Mouse (Mus musculus): ENCODE measurements at regions not wholly inside any gene's neighbourhood (a gene's known extent, or its start where the extent isn't known, plus 50 kb on each side); places are given as distances from the start of the nearest gene placed in this dataset.

DNA sequence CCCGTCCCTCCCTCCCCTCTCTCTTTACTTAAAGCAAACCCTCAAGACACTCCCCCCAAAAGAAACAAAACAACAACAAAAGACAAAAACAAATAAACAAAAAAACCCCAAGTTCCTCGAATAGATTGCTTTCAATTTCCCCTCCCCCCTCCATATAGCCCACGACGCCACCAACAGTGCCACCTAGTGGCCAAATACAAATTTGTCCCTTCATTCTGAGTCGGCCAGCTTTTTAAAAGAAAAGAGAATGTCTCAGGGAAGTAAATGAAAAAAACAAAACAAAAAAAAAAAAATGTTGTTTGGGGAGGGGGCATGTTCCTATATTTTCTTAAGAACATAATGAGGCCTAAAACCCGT lies 229.6 kb downstream of the Mtx2 start:
- CTCF ChIA-PET, result interaction anchor here (1.3 to 1.9 kb wide), 2 partner anchors 9 to 51 kb away, joined by 4 to 6 read pairs; no protein-coding TSS in a partner anchor
- TF ChIP-seq CTCF (IDR thresholded peaks at IDR 0.05), result peak; percentile 86
- POLR2A ChIA-PET, result interaction anchor here (0.6 kb wide), 1 partner anchor 43 kb away, joined by 3 read pairs; no protein-coding TSS in a partner anchor

DNA sequence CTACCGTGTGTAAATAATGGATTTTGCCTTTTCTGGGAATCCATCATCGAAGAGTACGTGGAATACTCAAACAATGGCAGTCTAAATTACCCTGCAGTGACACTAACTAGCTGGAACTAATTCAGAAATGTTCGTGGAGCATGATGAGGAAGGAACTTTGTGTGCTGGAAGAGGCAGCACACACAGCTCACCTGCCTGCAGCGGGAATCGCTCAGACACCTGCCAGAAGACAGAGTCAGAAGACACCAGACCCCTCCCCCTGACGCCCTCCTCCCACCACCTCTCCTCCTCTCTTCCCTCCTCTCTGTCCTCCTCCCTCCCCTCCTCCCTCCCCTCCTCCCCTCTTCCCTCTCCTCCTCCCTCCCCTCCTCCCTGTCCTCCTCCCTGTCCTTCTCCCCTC lies 235.4 kb downstream of the Mtx2 start:
- in situ Hi-C loops (cut with MboI; ENCODE audit: low pct_unique_long_range_greater_than_20kb), result no loop called here
- no peaks in the 10 kb centered on the region for H3K27me3 ChIP-seq
- no peak for DNase-seq (ENCODE audit: low read depth, low spot score)
- ChIA-PET POLR2A (no interaction called here), CTCF (no interaction called here)
- TF ChIP-seq CTCF (IDR thresholded peaks at IDR 0.05), result no peak
- ATAC-seq, result no peak

More for the DNA sequence above, 229.6 kb downstream of the Mtx2 start:
- ATAC-seq (no peak), DNase-seq (ENCODE audit: low read depth, low spot score) (no peak)
- H3K27me3 ChIP-seq, result no peaks in the 10 kb centered on the region
- in situ Hi-C loops (cut with MboI; ENCODE audit: low pct_unique_long_range_greater_than_20kb), result loop anchor here (5.0 kb wide), 2 partner anchors 93 to 338 kb away; no protein-coding TSS in a partner anchor

DNA sequence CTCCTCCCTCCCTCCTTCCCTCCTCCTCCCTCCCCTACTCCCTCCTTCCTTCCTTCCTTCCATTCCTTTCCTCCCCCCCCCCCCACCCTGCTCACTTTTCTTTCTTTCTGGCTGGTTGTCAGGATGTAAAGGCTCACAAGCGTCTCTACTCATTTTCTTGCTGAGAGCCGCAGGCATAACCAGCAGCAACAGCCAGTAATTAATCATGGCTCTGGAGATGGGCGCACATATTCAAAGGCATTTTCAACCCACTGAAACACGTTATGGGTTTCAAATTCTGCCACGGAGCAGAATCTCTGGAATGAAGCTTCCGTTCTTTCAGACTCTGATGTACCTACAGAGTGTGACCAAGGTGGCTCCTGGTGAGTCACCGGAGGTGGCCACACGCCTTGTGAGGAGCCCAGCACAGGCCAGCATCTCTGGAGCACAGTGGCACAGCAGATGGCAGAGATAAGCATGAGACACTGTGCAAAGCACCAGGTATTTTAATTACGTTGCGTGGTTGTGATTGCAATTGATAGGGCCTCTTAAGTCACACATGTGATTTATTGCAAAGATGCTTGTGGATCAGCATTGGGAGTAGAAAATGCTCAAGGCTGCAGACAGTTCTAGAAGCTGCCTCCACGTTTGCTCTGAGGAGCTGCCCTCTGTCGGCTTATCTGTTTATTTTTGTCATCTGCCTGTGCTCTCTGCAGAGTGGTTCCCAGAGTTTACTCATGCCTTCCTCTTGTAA lies 236.0 kb downstream of the Mtx2 start:
- H3K27me3 ChIP-seq, result no peaks in the 10 kb centered on the region
- CTCF ChIA-PET, result interaction anchor here (0.7 kb wide), 1 partner anchor 259 kb away, joined by 3 read pairs; no protein-coding TSS in a partner anchor
- in situ Hi-C loops (cut with MboI; ENCODE audit: low pct_unique_long_range_greater_than_20kb), result no loop called here
- POLR2A ChIA-PET, result no interaction called here
- peak; percentile 34 for TF ChIP-seq CTCF (IDR thresholded peaks at IDR 0.05)
- ATAC-seq (peak; percentile 84), DNase-seq (ENCODE audit: low read depth, low spot score) (no peak)

DNA sequence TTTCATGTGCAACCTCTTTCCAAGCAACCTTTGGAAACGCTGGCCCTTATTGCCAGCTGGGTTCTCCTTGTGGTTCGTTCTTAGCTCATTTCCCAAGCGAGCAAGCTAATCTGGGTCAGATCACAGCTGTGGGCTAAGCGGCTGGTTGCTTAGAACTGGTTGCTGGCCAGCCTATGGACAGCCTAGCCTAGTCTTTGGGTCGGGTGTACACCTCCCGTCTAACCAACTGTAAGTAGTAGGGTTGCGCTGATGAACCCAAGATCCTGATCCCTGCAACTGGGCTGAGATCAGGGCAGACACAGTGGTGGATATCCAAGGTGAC lies 236.5 kb downstream of the Mtx2 start:
- no peak for DNase-seq (ENCODE audit: low read depth, low spot score)
- H3K27me3 ChIP-seq, result no peaks in the 10 kb centered on the region
- ChIA-PET POLR2A (no interaction called here), CTCF (interaction anchor here (0.7 kb wide), 1 partner anchor 259 kb away, joined by 3 read pairs; no protein-coding TSS in a partner anchor)
- in situ Hi-C loops (cut with MboI; ENCODE audit: low pct_unique_long_range_greater_than_20kb), result no loop called here
- ATAC-seq, result no peak
- no peak for TF ChIP-seq CTCF (IDR thresholded peaks at IDR 0.05)

DNA sequence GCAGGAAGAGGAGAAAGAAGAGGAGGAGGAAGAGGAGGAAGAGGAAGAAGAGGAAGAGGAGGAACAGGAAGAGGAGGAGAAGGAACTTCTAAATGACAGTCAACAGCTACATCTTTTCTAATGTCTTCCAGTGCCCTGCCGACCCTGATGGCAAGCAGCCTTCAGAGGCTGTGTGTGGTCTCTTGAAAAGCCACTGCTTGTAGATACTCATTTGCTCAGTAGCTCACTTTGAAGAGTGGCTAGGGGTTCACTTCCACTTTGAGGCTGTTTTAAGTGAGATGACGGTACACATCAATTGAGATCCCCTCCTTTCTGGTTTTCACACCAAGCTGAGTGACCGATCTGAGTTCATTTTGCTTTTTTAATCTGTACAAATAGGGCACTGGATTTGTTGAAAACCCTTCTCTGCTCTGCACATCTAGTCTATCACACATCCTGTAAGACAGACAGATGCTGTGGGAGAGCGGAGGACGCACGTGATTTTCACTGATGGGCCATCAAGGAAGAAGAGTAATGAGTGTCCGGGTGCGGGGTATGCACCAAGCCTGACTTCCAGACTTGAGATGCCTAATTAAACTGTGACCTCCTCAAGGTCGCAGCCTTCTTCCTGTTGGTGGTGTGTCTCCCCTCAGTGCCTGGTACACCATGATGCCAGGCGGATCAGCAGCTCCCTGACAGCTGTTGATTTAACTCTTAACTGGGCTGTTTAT lies 239.0 kb downstream of the Mtx2 start:
- ChIA-PET CTCF (interaction anchor here (2.1 kb wide), 1 partner anchor 9 kb away, joined by 6 read pairs; no protein-coding TSS in a partner anchor), POLR2A (interaction anchor here (0.7 to 1.2 kb wide), 2 partner anchors 10 to 241 kb away, joined by 3 to 10 read pairs; no protein-coding TSS in a partner anchor)
- TF ChIP-seq CTCF (IDR thresholded peaks at IDR 0.05), result no peak
- in situ Hi-C loops (cut with MboI; ENCODE audit: low pct_unique_long_range_greater_than_20kb), result no loop called here
- DNase-seq (ENCODE audit: low read depth, low spot score) (no peak), ATAC-seq (no peak)
- H3K27me3 ChIP-seq, result no peaks in the 10 kb centered on the region

DNA sequence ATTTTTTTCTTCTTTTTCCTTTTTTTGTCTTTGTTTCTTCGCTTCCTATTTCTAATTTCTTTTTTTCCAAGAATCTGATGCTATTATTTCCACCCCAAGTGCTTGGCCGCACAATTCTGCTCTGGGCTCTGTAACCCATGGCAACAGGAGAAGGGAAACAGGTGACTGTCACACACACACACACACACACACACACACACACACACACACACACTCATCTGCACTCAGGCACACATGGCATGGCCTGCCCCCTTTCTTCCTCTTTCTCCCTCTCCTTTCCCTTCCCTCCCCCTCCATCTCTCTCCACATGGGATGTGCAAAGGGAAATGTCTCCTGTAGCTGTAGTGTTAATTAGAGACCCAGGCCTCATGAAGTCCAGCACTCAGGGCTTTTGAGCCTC lies 239.7 kb downstream of the Mtx2 start:
- ATAC-seq (no peak), DNase-seq (ENCODE audit: low read depth, low spot score) (no peak)
- no peaks in the 10 kb centered on the region for H3K27me3 ChIP-seq
- in situ Hi-C loops (cut with MboI; ENCODE audit: low pct_unique_long_range_greater_than_20kb), result no loop called here
- POLR2A ChIA-PET, result interaction anchor here (1.2 kb wide), 1 partner anchor 9 kb away, joined by 3 read pairs; no protein-coding TSS in a partner anchor
- no peak for TF ChIP-seq CTCF (IDR thresholded peaks at IDR 0.05)
- CTCF ChIA-PET, result interaction anchor here (1.3 to 2.1 kb wide), 2 partner anchors 10 to 14 kb away, joined by 5 to 6 read pairs; no protein-coding TSS in a partner anchor

DNA sequence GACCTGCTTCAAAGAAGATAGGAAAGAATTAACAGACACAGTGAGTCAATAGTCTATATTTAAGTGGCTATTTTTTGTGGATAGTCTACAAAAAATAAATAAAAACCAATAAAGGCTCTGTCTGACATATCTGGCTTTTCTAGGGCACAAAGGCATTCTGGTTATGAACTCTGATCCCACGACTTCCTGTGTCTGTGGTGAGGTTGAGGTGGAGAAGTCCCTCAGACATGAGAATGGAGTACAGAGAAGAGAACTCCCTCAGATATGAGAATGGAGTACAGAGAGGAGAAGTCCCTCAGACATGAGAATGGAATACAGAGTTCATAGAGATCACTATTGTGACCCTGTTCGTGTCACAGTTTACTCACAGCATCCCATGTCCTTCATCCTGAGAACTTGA lies 243.7 kb downstream of the Mtx2 start:
- in situ Hi-C loops (cut with MboI; ENCODE audit: low pct_unique_long_range_greater_than_20kb), result no loop called here
- ChIA-PET CTCF (interaction anchor here (2.0 kb wide), 1 partner anchor 10 kb away, joined by 4 read pairs; no protein-coding TSS in a partner anchor), POLR2A (no interaction called here)
- no peak for TF ChIP-seq CTCF (IDR thresholded peaks at IDR 0.05)
- DNase-seq (ENCODE audit: low read depth, low spot score) (no peak), ATAC-seq (no peak)
- no peaks in the 10 kb centered on the region for H3K27me3 ChIP-seq

DNA sequence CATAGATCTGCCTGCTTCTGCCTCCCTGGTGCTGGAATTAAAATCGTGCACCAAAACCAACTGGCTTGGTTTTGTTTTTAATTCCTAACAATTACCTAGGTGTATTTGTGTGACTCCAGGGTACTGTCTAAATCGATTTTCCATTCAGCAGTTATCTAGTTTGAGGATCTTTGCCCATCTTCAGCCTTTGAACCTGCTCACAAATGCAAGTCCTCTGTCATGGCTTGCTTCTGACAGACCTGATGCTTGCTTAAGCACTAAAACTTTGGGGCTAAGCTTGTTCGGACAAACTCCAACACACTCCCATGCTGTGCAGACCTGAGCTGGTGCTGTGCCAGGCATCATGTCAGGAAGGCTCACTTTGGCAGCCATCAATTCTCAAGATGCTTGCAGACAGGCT lies 246.4 kb downstream of the Mtx2 start:
- peaks cover 4% of the 10 kb centered on the region for H3K27me3 ChIP-seq
- in situ Hi-C loops (cut with MboI; ENCODE audit: low pct_unique_long_range_greater_than_20kb), result no loop called here
- POLR2A ChIA-PET, result no interaction called here
- ATAC-seq, result no peak
- no peak for TF ChIP-seq CTCF (IDR thresholded peaks at IDR 0.05)
- CTCF ChIA-PET, result no interaction called here
- no peak for DNase-seq (ENCODE audit: low read depth, low spot score)

DNA sequence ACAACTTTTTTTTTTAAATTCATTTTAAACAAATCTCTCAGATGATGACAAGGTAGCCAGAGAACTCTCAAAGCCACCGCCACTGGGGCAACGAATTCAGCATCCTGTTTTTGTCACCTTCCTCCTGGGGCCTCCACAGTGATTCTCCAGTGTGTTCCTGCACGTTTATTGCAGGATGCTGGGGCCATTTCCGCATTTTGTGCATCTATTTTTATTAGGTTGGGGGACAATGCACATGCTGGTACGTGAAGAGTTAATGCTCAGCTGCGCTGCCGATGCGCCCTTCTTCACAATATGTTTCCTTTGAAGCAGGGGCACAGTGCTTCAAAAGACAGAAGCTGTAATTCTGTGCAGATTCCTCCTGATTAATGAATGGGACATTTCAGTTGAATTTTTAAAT lies 246.9 kb downstream of the Mtx2 start:
- ATAC-seq (no peak), DNase-seq (ENCODE audit: low read depth, low spot score) (no peak)
- POLR2A ChIA-PET, result interaction anchor here (0.7 kb wide), 1 partner anchor 159 kb away, joined by 3 read pairs; no protein-coding TSS in a partner anchor
- no peak for TF ChIP-seq CTCF (IDR thresholded peaks at IDR 0.05)
- CTCF ChIA-PET, result no interaction called here
- in situ Hi-C loops (cut with MboI; ENCODE audit: low pct_unique_long_range_greater_than_20kb), result no loop called here
- H3K27me3 ChIP-seq, result peaks cover 4% of the 10 kb centered on the region

DNA sequence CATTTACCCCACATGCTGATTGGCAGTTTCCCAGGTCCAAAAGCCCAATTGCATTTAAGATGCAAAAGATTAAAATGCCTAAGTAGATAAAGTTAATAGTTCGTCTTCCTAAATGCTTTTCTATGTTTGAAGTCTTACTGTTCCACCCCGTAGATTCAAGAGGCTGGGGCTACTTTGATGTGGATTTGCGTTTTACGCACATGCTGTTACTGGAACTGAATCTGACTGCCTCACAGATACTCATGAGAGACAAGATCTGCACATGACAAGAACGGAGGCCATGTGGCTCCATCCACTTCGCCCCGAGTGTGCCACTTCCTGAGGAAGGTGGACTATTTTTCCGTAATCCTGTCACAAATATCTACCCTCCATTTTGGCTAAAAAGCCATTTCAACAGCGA lies 247.6 kb downstream of the Mtx2 start:
- in situ Hi-C loops (cut with MboI; ENCODE audit: low pct_unique_long_range_greater_than_20kb), result no loop called here
- CTCF ChIA-PET, result no interaction called here
- DNase-seq (ENCODE audit: low read depth, low spot score) (no peak), ATAC-seq (no peak)
- H3K27me3 ChIP-seq, result peaks cover 4% of the 10 kb centered on the region
- POLR2A ChIA-PET, result interaction anchor here (0.7 kb wide), 1 partner anchor 160 kb away, joined by 3 read pairs; no protein-coding TSS in a partner anchor
- no peak for TF ChIP-seq CTCF (IDR thresholded peaks at IDR 0.05)

DNA sequence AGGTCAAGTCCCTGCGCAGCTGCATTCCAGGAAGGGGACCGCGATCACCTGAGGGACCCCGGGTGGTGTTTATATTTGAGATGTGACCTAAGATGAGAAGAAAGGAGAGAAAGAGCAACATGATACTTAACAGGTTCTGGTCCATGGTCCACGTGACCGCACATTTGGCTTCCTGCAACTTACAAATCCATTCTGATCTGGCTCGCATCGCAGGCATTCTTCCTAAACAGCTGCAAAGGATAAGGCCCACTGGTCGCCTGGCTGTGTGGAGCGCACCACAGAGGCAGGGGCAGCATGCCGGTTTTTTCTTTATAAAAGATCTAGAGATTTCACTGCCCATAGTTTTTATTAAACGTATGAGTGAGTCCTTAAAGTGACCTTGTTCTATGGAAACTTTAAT lies 261.6 kb downstream of the Mtx2 start:
- ChIA-PET CTCF (no interaction called here), POLR2A (no interaction called here)
- DNase-seq (ENCODE audit: low read depth, low spot score), result no peak
- H3K27me3 ChIP-seq, result peaks cover 7% of the 10 kb centered on the region
- no peak for TF ChIP-seq CTCF (IDR thresholded peaks at IDR 0.05)
- in situ Hi-C loops (cut with MboI; ENCODE audit: low pct_unique_long_range_greater_than_20kb), result no loop called here
- ATAC-seq, result no peak
